Mouse (Mus musculus): Measurements from ENCODE around the gene Spib. TPM values are rescaled to one million over a fixed set of nuclear protein-coding genes. Genes with fewer than 3 reads are reported as not detected.

The Spib gene
- total and polyA plus RNA-seq, 2 experiments from 2014 or later = 0.05 TPM; not detected in 1

GRCm38 (mm10) chr7:44534656-44535441 lies 3.0 kb upstream of the Spib start:
- Histone ChIP-seq H3K4me1 (ENCODE audit: insufficient read depth, low read length) (no peaks in the 10 kb centered on the region), H3K36me3 (ENCODE audit: insufficient read depth, low read length) (peaks cover 10% of the 10 kb centered on the region), H3K27ac (no peak overlapping the region), H3K4me2 (ENCODE audit: low read depth, low read length) (no peak overlapping the region), H3K9me3 (ENCODE audit: low read length) (no peaks in the 10 kb centered on the region), H3K4me3 (ENCODE audit: low read length) (no peak overlapping the region), H3K27me3 (ENCODE audit: insufficient read depth, low read length) (no peaks in the 10 kb centered on the region), H3K9ac (replicated peaks; ENCODE audit: low read length) (no peak overlapping the region)
- WGBS = 84% methylated on average over 19 of the region's 19 CpGs
- DNase-seq (ENCODE audit: low spot score) (no peak), ATAC-seq (no peak)
- TF ChIP-seq CTCF (IDR thresholded peaks at IDR 0.05; ENCODE audit: low read depth) = peak; percentile 47

DNA sequence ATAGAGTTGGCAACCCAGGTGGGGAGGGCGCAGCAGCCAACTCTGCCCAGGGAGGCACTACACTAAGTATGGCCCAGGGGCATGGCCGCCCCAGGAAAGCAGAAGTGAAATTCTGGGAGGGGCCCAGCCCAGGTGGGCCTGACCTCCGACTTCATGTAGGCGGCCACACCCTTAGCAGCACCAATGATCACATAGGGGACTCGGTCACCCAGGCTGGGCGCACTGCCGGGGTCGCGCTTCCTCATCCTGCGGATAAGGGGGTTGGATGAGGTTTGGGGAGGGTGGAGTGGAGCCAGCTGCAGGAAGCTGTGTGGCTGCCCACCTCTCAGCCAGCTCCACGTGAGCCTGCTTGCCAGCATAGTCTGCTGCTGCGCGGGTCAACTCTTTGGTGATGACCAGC lies 2.4 kb upstream of the Spib start:
- Histone ChIP-seq H3K27ac (no peak overlapping the region), H3K27me3 (ENCODE audit: insufficient read depth, low read length) (no peaks in the 10 kb centered on the region), H3K4me1 (ENCODE audit: insufficient read depth, low read length) (no peaks in the 10 kb centered on the region), H3K4me3 (ENCODE audit: low read length) (no peak overlapping the region), H3K9ac (replicated peaks; ENCODE audit: low read length) (no peak overlapping the region), H3K36me3 (ENCODE audit: insufficient read depth, low read length) (peaks cover 10% of the 10 kb centered on the region), H3K4me2 (ENCODE audit: low read depth, low read length) (no peak overlapping the region), H3K9me3 (ENCODE audit: low read length) (no peaks in the 10 kb centered on the region)
- no peak for DNase-seq (ENCODE audit: low spot score)
- no peak for ATAC-seq
- TF ChIP-seq CTCF (IDR thresholded peaks at IDR 0.05; ENCODE audit: low read depth) = no peak
- WGBS = 93% methylated on average over 13 of the region's 13 CpGs

- no peak for TF ChIP-seq CTCF (IDR thresholded peaks at IDR 0.05; ENCODE audit: low read depth)
- H3K9ac ChIP-seq (replicated peaks; ENCODE audit: low read length) = no peak overlapping the region
- no peaks in the 10 kb centered on the region for H3K27me3 ChIP-seq (ENCODE audit: insufficient read depth, low read length)
- WGBS = 82% methylated on average over 12 of the region's 12 CpGs
- H3K27ac ChIP-seq = no peak overlapping the region
- H3K9me3 ChIP-seq (ENCODE audit: low read length) = no peaks in the 10 kb centered on the region
- ATAC-seq (no peak), DNase-seq (ENCODE audit: low spot score) (no peak)
- H3K4me1 ChIP-seq (ENCODE audit: insufficient read depth, low read length) = no peaks in the 10 kb centered on the region
- H3K36me3 ChIP-seq (ENCODE audit: insufficient read depth, low read length) = peaks cover 7% of the 10 kb centered on the region
- H3K4me2 ChIP-seq (ENCODE audit: low read depth, low read length) = no peak overlapping the region
- no peak overlapping the region for H3K4me3 ChIP-seq (ENCODE audit: low read length)
These were observed 1.8 kb upstream of the Spib start for GRCm38 (mm10) chr7:44533746-44534045.

DNA sequence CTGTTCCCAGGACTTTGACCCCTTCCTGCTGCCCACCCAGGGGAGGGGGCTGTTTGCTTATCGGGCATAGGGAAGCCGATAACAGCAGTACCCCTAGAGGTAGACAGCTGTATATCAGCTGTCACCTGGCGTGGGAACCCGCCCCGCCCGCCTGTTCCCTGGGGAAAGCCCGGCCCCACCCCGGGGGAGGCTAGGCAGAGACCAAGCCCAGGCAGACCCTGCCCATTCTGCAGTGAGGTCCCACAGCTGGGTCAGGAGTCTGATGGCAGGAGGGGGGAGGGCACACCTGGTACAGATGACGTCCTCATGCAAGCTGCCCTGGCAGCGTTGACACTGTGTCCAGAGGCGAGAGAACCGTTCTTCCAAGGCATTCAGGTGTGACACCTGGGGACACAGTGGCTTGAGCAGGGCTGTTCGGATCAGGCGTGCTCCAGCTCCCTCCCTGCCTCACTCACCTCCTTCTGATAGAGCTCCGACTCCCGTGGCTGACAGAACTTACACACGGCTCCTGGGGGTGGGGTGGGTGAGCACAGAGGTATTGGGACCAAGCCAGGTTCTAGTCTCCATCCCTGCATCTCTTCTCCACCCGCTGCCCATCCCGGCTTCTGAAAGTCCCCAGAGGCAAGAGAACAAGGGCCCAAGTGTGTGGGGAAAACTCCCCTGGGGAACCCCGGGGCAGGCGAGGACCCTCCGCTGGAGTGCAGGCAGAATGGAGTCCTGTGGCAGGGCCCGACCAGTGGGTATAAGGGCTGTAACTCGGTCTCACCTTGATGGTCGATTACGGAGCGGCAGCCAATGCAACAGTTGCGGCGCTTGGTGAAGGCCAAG lies 1.3 kb upstream of the Spib start:
- no peak overlapping the region for H3K4me2 ChIP-seq (ENCODE audit: low read depth, low read length)
- H3K4me3 ChIP-seq (ENCODE audit: low read length) = no peak overlapping the region
- DNase-seq (ENCODE audit: low spot score) (no peak), ATAC-seq (no peak)
- no peak for TF ChIP-seq CTCF (IDR thresholded peaks at IDR 0.05; ENCODE audit: low read depth)
- H3K36me3 ChIP-seq (ENCODE audit: insufficient read depth, low read length) = peaks cover 1% of the 10 kb centered on the region; the same call in 1 of the 2 replicates
- no peaks in the 10 kb centered on the region for H3K27me3 ChIP-seq (ENCODE audit: insufficient read depth, low read length)
- H3K4me1 ChIP-seq (ENCODE audit: insufficient read depth, low read length) = peaks cover 3% of the 10 kb centered on the region; the same call in 1 of the 2 replicates
- H3K27ac ChIP-seq = no peak overlapping the region
- no peak overlapping the region for H3K9ac ChIP-seq (replicated peaks; ENCODE audit: low read length)
- H3K9me3 ChIP-seq (ENCODE audit: low read length) = no peaks in the 10 kb centered on the region
- WGBS = 90% methylated on average over 29 of the region's 29 CpGs

GRCm38 (mm10) chr7:44531207-44531606 lies 664 bp downstream of the Spib start:
- Histone ChIP-seq H3K27me3 (ENCODE audit: insufficient read depth, low read length) (no peaks in the 10 kb centered on the region), H3K9ac (replicated peaks; ENCODE audit: low read length) (no peak overlapping the region), H3K4me1 (ENCODE audit: insufficient read depth, low read length) (peaks cover 8% of the 10 kb centered on the region; the same call in 1 of the 2 replicates), H3K9me3 (ENCODE audit: low read length) (no peaks in the 10 kb centered on the region), H3K27ac (no peak overlapping the region), H3K4me2 (ENCODE audit: low read depth, low read length) (no peak overlapping the region), H3K4me3 (ENCODE audit: low read length) (no peak overlapping the region), H3K36me3 (ENCODE audit: insufficient read depth, low read length) (no peaks in the 10 kb centered on the region)
- 52% methylated on average over 5 of the region's 5 CpGs for WGBS
- ATAC-seq = no peak
- no peak for TF ChIP-seq CTCF (IDR thresholded peaks at IDR 0.05; ENCODE audit: low read depth)
- DNase-seq (ENCODE audit: low spot score) = no peak

- Histone ChIP-seq H3K4me1 (ENCODE audit: insufficient read depth, low read length) (peaks cover 8% of the 10 kb centered on the region; the same call in 1 of the 2 replicates), H3K4me2 (ENCODE audit: low read depth, low read length) (no peak overlapping the region), H3K27me3 (ENCODE audit: insufficient read depth, low read length) (no peaks in the 10 kb centered on the region), H3K36me3 (ENCODE audit: insufficient read depth, low read length) (no peaks in the 10 kb centered on the region), H3K9ac (replicated peaks; ENCODE audit: low read length) (no peak overlapping the region), H3K9me3 (ENCODE audit: low read length) (no peaks in the 10 kb centered on the region), H3K4me3 (ENCODE audit: low read length) (no peak overlapping the region), H3K27ac (no peak overlapping the region)
- 81% methylated on average over 3 of the region's 3 CpGs for WGBS
- ATAC-seq = no peak
- no peak for DNase-seq (ENCODE audit: low spot score)
- no peak for TF ChIP-seq CTCF (IDR thresholded peaks at IDR 0.05; ENCODE audit: low read depth)
These were observed 1.4 kb downstream of the Spib start for GRCm38 (mm10) chr7:44530507-44530906.

Data from hindbrain, postnatal 0 days (tissue).